17 mouse cellular contexts compared by ENCODE assay signal in the genomic region with DNA sequence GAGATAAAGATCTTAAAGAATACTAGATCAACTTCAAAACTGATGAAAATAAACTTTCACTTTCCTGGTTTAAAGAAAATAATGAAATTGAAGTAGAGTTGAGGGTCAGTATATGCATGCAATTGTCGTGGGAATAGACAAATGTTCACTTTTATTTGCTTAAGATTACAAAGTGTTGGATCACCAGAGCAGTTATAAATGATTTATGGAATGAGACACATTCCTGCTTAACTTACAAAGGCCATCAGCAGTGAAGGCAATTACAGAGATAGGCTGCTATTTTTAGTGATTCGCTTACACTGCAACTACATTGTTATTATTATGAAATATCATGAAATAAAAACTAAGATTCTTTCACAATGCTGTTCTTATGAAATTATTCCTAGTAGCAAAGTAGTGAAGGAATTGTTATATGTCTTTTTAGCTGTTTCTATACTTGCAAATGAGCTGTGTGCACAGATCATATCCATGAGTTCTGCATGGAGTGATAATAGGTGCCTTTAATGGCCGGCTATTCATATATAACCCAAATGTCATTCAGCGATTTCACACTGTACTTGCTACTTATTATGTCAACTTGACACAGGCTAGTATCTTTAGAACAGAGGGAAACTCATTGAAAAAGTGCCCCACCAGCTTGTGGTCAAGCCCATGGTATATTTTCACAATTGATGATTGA.
DNase-seq lines count a peak whose midpoint lies in the region; ATAC-seq and TF ChIP-seq lines count a peak whose summit lies in the region.
"Had no signal": no experiment of that assay in that cellular context is flagged by ENCODE, and none has a peak within 500 bp of the region (broad histone marks: within the 10 kb centered on the region; RNA-seq: fewer than 3 reads in every experiment).

No protein-coding gene starts in this region.

- H3K9me3 ChIP-seq in lung, embryonic 14.5 days (ENCODE audit: low read depth, low read length), result no peaks in the 10 kb centered on the region
- no peaks in the 10 kb centered on the region for H3K9me3 ChIP-seq in stomach, embryonic 14.5 days (ENCODE audit: control insufficient read depth, low read depth, low read length)
- H3K9me3 ChIP-seq in stomach, postnatal 0 days (ENCODE audit: control insufficient read depth, low read length), result no peaks in the 10 kb centered on the region
- H3K9me3 ChIP-seq: forebrain, embryonic 15.5 days; heart, embryonic 13.5 days; hindbrain, embryonic 12.5 days had no signal

- no peak for TF ChIP-seq EP300 in stomach, postnatal 0 days (optimal IDR thresholded peaks at IDR 0.05)

- no peak overlapping the region for H3K4me3 ChIP-seq in kidney, adult 2 months (ENCODE audit: insufficient read depth, low read depth, low read length)
- H3K4me3 ChIP-seq in lung, embryonic 14.5 days (ENCODE audit: low read depth, low read length), result no peak overlapping the region
- no peak overlapping the region for H3K4me3 ChIP-seq in lung, adult 2 months (replicated peaks; ENCODE audit: extremely low read depth, low read depth, low read length)
- H3K4me3 ChIP-seq in stomach, embryonic 14.5 days (ENCODE audit: low read depth, low read length), result no peak overlapping the region
- no peak overlapping the region for H3K4me3 ChIP-seq in stomach, postnatal 0 days (ENCODE audit: low read depth, low read length)
- H3K4me3 ChIP-seq: forebrain, embryonic 15.5 days; heart, embryonic 13.5 days; hindbrain, embryonic 12.5 days had no signal

- TF ChIP-seq POLR2A in kidney, adult 2 months (IDR thresholded peaks at IDR 0.05; ENCODE audit: low read depth, low read length), result no peak
- no peak for TF ChIP-seq POLR2A in lung, adult 2 months (IDR thresholded peaks at IDR 0.05; ENCODE audit: borderline replicate concordance, extremely low read depth, low read depth, low read length)

- no peaks in the 10 kb centered on the region for H3K36me3 ChIP-seq in kidney, adult 2 months (ENCODE audit: control insufficient read depth, insufficient read depth, low read length)
- H3K36me3 ChIP-seq in lung, embryonic 14.5 days (ENCODE audit: insufficient read depth), result no peaks in the 10 kb centered on the region
- no peaks in the 10 kb centered on the region for H3K36me3 ChIP-seq in stomach, embryonic 14.5 days (ENCODE audit: control insufficient read depth, insufficient read depth, low read length)
- no peaks in the 10 kb centered on the region for H3K36me3 ChIP-seq in stomach, postnatal 0 days (ENCODE audit: control insufficient read depth, insufficient read depth, low read length)
- H3K36me3 ChIP-seq: forebrain, embryonic 15.5 days; heart, embryonic 13.5 days; hindbrain, embryonic 12.5 days had no signal

- H3K4me1 ChIP-seq in kidney, adult 2 months (ENCODE audit: control insufficient read depth, insufficient read depth, low read length), result no peaks in the 10 kb centered on the region
- no peaks in the 10 kb centered on the region for H3K4me1 ChIP-seq in lung, embryonic 14.5 days (ENCODE audit: insufficient read depth)
- no peaks in the 10 kb centered on the region for H3K4me1 ChIP-seq in lung, adult 2 months (ENCODE audit: control insufficient read depth, insufficient read depth, low read length)
- H3K4me1 ChIP-seq in stomach, embryonic 14.5 days (ENCODE audit: control insufficient read depth, insufficient read depth, low read length), result no peaks in the 10 kb centered on the region
- no peaks in the 10 kb centered on the region for H3K4me1 ChIP-seq in stomach, postnatal 0 days (replicated peaks; ENCODE audit: control insufficient read depth, insufficient read depth)
- H3K4me1 ChIP-seq: forebrain, embryonic 15.5 days; hindbrain, embryonic 12.5 days had no signal

- no peak for TF ChIP-seq CTCF in kidney, adult 2 months (conservative IDR thresholded peaks at IDR 0.05; ENCODE audit: insufficient read depth, insufficient read length, low read depth, low read length)
- no peak for TF ChIP-seq CTCF in lung, embryonic 14.5 days (IDR thresholded peaks at IDR 0.05; ENCODE audit: low read depth)
- TF ChIP-seq CTCF in lung, adult 2 months (IDR thresholded peaks at IDR 0.05; ENCODE audit: insufficient read depth, low read length), result no peak
- no peak for TF ChIP-seq CTCF in stomach, postnatal 0 days (IDR thresholded peaks at IDR 0.05; ENCODE audit: low read depth)

- WGBS in kidney, adult 2 months, result 64% methylated on average over 4 of the region's 4 CpGs
- 45% methylated on average over 4 of the region's 4 CpGs for WGBS in lung, embryonic 14.5 days
- 56% methylated on average over 4 of the region's 4 CpGs for WGBS in lung, adult 2 months
- WGBS in stomach, embryonic 14.5 days, result 52% methylated on average over 4 of the region's 4 CpGs
- WGBS in stomach, postnatal 0 days, result 51% methylated on average over 4 of the region's 4 CpGs

- peak; percentile 65 for ATAC-seq in lung, embryonic 14.5 days (ENCODE audit: insufficient read depth)
- ATAC-seq in stomach, embryonic 14.5 days (ENCODE audit: insufficient number of reproducible peaks, insufficient read depth, low FRiP score, low read depth), result peak; percentile 58; the same call in 1 of the 2 replicates
- no peak for ATAC-seq in stomach, postnatal 0 days (ENCODE audit: low FRiP score, low TSS enrichment)
- ATAC-seq in megakaryocyte-erythroid progenitor cell, adult 5-6 weeks (replicated peaks; ENCODE audit: low FRiP score, low TSS enrichment, poor library complexity, severe bottlenecking), result no peak
- ATAC-seq: forebrain, embryonic 15.5 days had no signal

- H3K27ac ChIP-seq in kidney, adult 2 months (ENCODE audit: insufficient read depth, low read depth, low read length), result no peak overlapping the region
- H3K27ac ChIP-seq in lung, embryonic 14.5 days (ENCODE audit: low read depth), result no peak overlapping the region
- H3K27ac ChIP-seq in stomach, embryonic 14.5 days (ENCODE audit: low read length), result no peak overlapping the region
- no peak overlapping the region for H3K27ac ChIP-seq in stomach, postnatal 0 days (replicated peaks)
- H3K27ac ChIP-seq: forebrain, embryonic 15.5 days; heart, embryonic 13.5 days; hindbrain, embryonic 12.5 days had no signal

- no peak overlapping the region for H3K9ac ChIP-seq in lung, embryonic 14.5 days
- no peak overlapping the region for H3K9ac ChIP-seq in stomach, embryonic 14.5 days (replicated peaks; ENCODE audit: low read depth, low read length)
- no peak overlapping the region for H3K9ac ChIP-seq in stomach, postnatal 0 days (ENCODE audit: low read length)
- H3K9ac ChIP-seq: forebrain, embryonic 15.5 days; heart, embryonic 13.5 days; hindbrain, embryonic 12.5 days had no signal

- peak; percentile 2 for DNase-seq in kidney, adult 2 months
- no peak for DNase-seq in kidney, adult 18-20 months
- DNase-seq in lung, embryonic 14.5 days, result peak; percentile 23
- DNase-seq in lung, adult 2 months, result no peak
- no peak for DNase-seq in stomach, postnatal 0 days (ENCODE audit: low spot score)
- DNase-seq: adrenal gland, adult 8-10 months; adrenal gland, postnatal 36 days; cerebellum, adult 2 months; cerebellum, postnatal 10 days; gastrocnemius, postnatal 36 days; heart, postnatal 4 days had no signal

- H3K4me2 ChIP-seq in lung, embryonic 14.5 days, result no peak overlapping the region
- no peak overlapping the region for H3K4me2 ChIP-seq in stomach, embryonic 14.5 days (replicated peaks; ENCODE audit: low read depth, low read length)
- H3K4me2 ChIP-seq in stomach, postnatal 0 days (replicated peaks; ENCODE audit: low read depth), result no peak overlapping the region
- H3K4me2 ChIP-seq: forebrain, embryonic 15.5 days; heart, embryonic 13.5 days; hindbrain, embryonic 12.5 days had no signal

- no peaks in the 10 kb centered on the region for H3K27me3 ChIP-seq in kidney, adult 2 months (replicated peaks; ENCODE audit: control insufficient read depth, insufficient read depth, low read length)
- no peaks in the 10 kb centered on the region for H3K27me3 ChIP-seq in lung, embryonic 14.5 days (ENCODE audit: insufficient read depth, low read length)
- H3K27me3 ChIP-seq in stomach, embryonic 14.5 days (ENCODE audit: control insufficient read depth, insufficient read depth, low read length), result no peaks in the 10 kb centered on the region
- H3K27me3 ChIP-seq in stomach, postnatal 0 days (ENCODE audit: control insufficient read depth, insufficient read depth, low read length), result no peaks in the 10 kb centered on the region
- H3K27me3 ChIP-seq: CH12.LX; forebrain, embryonic 15.5 days; heart, embryonic 13.5 days; hindbrain, embryonic 12.5 days had no signal

Comparison
In these comparisons a context has a peak if more than half of its experiments do, and no peak if none do; other contexts are left out.
1. DNase-seq: peak in kidney, adult 2 months (single experiment) and lung, embryonic 14.5 days (single experiment); none in kidney, adult 18-20 months (single experiment), lung, adult 2 months (single experiment) and stomach, postnatal 0 days (single experiment).
2. ATAC-seq: peak in lung, embryonic 14.5 days (single experiment) and stomach, embryonic 14.5 days (single experiment); none in stomach, postnatal 0 days (single experiment) and megakaryocyte-erythroid progenitor cell, adult 5-6 weeks (single experiment).